Mouse (Mus musculus): ENCODE measurements at regions not wholly inside any gene's neighbourhood (a gene's known extent, or its start where the extent isn't known, plus 50 kb on each side); places are given as distances from the start of the nearest gene placed in this dataset.

- DNase-seq = no peak
Measured at GRCm38 (mm10) chr12:7382455-7382854, 595.0 kb upstream of the Apob start.

DNA sequence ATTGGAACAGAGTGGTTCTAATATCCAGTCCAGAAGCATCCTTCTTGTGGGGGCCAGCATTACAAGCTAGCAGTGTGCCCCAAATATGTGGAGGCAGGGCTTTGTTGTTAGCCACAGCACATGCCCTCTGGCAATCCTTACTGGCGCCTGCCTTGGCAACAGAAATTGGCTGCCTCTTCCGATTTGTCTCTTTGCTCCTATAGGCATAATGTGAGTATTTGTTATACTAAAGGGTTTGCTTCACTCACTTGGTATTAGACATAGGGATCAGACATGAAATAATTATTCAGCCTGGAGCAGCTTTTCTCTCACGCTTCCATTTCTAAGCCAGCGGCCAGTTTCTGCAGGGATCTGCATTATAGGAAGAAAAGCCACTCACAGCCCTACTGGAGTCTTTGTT, 573.6 kb upstream of the Apob start:
- DNase-seq = peak; percentile 28 to 33

GRCm38 (mm10) chr12:7411810-7412209, 565.6 kb upstream of the Apob start:
- DNase-seq = no peak

GRCm38 (mm10) chr12:7420276-7420675, 557.2 kb upstream of the Apob start:
- DNase-seq = no peak

DNA sequence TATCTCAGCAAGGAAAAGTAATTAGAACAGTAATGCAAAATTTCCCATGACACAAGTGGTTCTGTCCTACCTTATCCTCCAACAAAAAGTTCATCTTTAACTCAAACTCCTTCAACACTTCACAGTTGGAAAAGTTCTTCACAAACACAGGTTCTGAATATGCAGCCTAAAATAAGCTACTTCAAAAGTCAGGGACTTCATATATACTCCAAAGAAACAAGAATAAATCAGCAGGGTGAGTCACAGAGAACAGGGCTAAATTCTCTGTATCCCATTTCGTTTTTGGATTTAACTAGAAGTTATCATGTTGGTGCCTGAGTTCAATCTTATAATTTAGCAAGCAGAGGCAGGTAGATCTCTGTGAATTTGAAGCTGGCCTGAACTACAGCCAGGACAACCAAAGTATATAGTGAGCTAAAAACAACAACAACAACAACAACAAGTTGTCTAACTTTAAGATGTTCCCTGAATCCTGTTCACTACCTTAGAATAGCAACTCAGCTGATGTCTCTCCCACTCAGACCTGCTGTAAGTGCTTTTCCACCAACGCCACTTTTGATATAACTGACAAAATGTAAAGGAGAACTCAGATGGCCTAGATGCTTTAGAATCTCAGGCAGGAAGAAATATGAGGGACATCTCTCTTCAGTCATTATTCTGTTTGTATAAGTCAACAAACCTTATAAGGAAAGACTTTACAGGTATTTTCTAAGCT, 555.5 kb upstream of the Apob start:
- DNase-seq = no peak

DNA sequence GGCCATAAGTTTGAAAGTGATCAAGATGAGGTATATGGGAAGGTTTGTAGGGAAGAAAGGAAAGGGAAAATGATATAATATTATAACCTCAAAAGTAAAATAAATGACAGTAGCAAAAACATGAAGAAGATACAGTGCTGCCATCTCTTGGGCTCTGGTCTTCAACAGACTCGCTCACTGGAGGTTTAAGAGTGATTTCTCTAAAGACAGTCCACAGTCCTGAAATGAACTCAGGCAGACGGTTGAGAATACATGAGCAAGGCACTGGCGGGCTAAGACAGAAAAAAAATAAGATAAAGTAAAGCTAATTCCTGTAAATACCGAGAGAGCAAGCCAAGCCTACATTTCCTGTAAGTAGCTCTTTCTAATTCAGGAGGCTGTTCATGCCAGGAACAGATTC, 546.5 kb upstream of the Apob start:
- DNase-seq = no peak

DNA sequence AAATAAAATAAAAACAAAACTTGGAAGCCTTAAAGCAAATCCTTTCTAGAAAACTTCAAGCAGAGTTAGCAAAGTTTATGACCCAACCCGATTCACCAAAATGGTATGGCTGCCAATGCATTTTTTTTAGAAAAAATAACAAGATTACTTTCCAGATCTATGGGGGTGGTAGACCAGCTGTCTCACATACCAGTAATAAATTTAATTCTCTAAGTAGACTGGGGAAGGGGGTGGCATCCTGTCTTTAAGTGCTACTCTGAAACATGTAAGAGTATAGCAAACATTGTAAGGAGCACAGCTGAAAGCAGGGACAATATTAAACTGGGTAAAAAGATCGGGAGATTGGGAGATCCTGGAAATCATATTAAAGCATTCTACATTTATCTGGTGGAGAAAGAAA, 532.2 kb upstream of the Apob start:
- DNase-seq = no peak

GRCm38 (mm10) chr12:7450506-7450905, 526.9 kb upstream of the Apob start:
- DNase-seq = no peak

DNA sequence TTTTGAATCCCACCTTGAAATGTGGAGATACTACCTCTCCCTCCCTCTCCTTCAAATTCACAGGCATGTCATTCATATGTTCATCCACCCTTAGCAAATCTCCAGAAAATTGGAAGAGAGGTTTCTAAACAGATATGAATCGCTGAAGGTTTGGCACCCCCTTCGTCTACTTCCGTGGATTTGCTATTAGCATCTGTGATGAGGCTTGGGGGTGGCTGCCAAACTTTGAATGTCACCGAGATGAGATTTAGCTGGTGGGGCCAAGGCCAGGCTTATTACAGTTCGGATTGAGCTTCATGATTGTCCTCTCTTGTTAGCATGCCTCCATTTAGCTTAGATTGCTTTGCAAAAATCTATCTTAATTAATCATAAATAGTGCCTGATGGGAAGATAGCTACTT, 520.4 kb upstream of the Apob start:
- peak; percentile 41 to 47 for DNase-seq

GRCm38 (mm10) chr12:7457544-7457943, 519.9 kb upstream of the Apob start:
- no peak for DNase-seq

DNA sequence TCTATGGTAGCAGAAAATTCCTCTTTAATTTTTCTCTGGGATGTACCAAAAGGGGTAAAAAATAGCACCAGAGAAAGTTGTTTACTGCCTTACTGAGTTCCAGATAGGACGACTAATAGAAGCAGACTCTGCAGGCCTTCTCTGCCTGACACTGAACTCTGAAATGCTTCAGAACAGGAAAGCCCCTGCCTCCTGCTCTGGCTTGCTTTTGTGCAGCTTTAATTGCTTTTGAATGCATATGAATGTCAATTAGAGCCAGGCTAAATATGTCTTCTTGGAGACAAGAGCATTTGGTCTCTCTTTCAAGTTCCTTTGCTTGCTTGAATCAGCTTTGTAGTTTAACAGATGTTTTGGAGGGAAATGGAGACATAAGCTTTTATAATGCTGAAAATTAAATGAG, 512.5 kb upstream of the Apob start:
- no peak for DNase-seq

DNA sequence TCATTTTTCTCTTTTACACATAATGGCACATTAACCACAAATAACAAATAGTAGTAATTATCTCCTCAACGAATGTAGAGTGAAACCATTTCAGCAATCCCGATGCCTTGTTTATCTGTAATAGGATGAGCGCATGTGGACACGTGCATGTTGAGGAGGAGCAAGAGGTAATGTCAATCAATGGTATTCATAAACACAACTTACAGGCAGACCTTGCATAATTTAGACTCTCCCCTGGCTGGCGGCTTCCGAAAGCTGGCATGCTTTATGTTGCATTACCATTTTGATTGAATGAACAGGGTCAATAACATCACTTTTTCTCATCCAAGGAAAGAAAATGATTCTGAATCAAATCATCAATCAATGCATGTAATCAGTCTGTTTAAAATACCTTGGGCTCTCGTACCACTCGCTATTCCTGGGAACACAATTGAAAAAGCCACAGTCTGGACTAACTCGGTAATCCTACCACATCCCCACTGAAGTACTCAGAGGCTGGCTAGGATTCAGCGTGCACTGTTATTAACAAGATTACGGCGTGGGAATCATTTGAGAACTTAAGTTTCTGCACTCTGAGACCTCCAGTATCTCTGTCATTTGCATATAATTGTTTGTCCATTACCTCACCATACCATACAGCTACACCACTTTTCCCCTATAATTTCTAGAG, 464.7 kb upstream of the Apob start:
- no peak for DNase-seq

- no peak for DNase-seq
Measured at GRCm38 (mm10) chr12:7537389-7537788, 440.1 kb upstream of the Apob start.

GRCm38 (mm10) chr12:7543281-7543981, 434.0 kb upstream of the Apob start:
- peak; percentile 48 to 70 for DNase-seq

DNA sequence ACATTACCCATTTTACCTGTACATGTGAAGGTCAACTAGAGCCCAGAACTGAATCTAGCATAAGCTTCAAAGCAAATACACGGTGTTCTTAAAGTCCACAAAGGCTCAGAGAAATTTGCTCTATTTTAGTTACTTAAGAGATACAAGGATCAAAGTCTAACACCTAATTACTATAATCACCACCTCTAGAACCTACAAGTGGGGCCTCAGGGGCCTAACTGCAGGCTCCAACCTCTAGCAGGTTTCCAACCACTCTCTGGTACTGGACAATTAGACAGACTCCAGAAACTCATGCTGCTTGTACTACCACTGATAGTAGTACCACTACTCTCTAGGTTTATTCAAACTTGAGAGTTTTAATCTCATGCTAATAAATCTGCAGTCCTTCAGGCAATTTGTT, 428.7 kb upstream of the Apob start:
- no peak for DNase-seq

GRCm38 (mm10) chr12:7560245-7560644, 417.2 kb upstream of the Apob start:
- DNase-seq = no peak

DNA sequence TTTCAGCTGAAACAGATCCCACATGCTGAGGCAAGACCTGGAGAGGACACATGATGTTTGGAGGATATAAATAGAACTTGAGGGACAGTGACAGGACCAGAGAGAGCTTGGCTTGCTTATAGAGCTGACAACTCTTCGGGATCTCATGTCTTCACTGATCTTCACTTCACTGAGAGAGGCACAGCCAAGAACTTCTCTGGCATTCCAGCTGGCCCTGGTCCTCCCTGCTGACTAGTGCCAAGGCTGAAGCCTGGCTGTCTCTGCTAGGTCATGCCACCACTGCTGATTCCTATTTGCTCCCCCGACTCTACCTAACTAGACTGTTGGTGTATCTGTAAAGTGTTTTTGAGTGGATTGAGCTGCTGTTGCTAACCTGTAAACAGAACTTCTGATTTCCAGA, 401.4 kb upstream of the Apob start:
- peak; percentile 7 to 15 for DNase-seq

- DNase-seq = peak; percentile 60 to 64
Measured at GRCm38 (mm10) chr12:7587501-7587900, 389.9 kb upstream of the Apob start.

- DNase-seq = no peak
Measured at GRCm38 (mm10) chr12:7611272-7612092, 366.0 kb upstream of the Apob start.

DNA sequence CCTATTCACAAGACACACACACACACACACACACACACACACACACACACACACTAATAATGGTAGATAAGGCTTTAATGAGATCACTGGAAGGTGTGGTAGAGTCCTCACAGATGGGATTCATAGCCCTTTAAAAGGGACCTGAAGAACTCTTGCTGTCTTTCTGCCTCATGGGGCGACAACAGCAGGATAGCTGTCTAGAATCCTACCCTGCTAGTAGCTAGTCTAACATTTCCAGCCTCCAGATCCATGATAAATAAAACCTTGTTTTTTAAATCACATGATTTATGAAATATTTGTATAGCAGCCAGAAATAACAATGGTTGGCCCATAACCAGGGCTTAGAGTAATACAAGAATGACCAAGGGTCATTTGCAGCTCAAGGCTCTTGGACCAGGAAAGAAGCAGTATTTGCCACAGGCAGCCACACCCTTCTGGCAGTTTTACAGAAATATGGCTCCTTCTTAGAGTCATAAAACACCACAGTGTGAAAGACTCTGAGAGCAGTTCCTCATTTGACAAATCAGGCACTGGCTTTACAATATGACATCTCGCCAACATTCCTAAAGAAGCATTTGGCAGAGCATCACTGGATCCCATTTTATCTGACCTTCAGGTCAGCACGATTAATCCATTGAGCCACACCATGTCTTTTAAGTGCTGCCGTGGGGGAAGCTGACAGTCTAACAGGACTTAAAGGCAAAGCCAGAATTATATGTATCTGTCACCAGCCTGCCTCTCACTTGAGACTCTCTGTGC, 340.9 kb upstream of the Apob start:
- DNase-seq = no peak

DNA sequence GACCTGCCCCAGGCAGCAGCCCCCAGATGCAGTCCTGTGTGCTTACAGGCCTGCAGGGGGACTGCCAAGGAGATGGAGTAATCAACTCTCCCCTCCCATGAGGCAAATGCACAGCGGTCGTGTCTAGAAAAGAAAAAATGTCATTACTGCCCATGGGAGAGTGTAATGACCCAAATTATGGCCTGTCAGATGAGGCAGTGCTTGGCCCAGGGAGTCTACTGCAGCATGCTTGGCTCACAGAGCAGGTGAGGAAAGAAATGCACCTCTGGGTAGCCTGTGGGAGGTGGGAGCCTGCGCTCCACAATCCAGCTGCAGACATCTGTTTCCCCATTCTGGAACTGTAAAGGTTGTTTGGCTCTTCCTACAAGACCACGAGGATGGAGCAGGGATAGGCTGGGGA, 339.8 kb upstream of the Apob start:
- no peak for DNase-seq

DNA sequence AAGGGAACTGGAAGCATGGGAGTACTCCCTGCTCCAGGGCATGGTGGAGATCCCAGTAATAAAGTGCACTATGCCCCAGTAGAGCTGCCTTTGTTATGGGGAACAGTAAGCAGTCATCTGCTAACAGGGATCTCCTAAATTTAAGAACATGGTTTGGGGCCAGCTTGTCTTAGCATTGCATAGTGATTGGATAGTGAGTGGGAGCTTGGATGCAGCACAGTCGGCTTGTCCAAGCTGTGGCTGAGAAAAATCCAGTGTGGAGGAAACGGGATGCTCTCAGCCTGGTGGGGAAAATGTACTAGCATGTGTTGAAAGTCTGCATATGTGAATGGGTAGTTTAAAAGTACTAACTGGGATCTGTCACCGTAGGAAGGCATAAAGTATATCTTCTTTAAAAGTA, 326.6 kb upstream of the Apob start:
- DNase-seq = no peak
